Mouse (Mus musculus): ENCODE results near the gene Decr2.
A peak's percentile ranks its signal among the peaks of the same experiment; 100 is the strongest.

Decr2 gene

DNA sequence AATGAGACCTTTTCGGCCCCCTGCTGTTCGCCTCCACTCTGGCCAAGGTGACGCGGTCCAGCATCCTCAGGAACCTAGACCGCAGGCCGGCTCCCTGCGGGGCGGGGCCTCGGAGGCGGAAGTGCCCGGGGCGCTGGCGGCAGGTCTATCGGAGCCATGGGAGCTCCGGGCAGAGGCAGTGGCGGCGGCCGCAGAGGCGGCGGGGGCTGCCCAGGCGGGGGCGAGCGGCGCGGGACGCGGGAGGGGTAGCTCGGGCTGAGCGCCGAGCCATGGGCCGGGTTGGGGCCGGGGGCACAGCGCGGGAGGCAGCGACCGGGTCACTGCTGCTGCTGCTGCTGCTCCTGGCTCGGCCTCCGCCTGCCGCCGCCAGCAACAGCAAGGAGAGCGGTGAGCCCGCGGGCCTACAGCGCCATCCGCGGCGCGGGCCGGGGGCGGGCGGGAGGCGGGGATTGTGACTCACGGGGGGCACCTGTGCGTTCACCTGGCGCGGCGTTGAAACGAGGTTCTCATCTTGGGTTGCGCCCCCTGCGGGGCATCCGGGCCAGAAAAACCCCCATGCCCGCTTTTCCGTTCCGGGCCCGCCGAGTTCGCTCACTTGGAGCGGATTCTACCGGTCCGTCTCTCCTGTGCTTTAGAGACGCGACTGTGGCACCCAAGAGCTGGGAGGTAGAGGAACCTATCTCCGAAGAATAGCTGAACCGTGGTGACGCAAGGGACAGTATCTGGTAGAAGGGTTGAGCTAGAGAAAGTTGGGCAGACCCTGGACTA lies 23.2 kb upstream of the Decr2 start, which contains the start of gene Tmem8:
TSS of gene Tmem8 (plus strand) at position 119 of the 768 bp plus-strand sequence.
- peak; percentile 84 for DNase-seq (ENCODE audit: low read depth, low spot score)

DNA sequence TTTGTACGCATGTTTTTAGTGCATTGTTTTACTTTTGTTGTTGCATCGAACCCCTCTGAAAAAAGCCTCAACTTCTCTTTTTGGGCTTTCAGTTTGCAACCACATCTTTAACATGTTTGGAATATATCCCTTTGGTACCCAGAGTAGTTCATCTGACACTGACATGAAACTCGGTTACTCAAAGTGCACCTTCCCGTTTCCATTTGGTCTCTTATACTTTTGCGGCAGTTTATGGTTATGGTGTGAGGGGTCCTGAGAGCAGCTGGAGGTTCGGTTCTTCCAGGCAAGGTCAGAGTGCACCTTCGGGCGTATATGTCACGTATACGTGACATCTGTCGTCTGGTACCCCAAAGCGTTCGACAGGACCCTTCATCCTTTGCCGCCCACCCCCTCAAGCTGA lies 22.6 kb upstream of the Decr2 start:
- DNase-seq (ENCODE audit: low read depth, low spot score), result no peak

DNA sequence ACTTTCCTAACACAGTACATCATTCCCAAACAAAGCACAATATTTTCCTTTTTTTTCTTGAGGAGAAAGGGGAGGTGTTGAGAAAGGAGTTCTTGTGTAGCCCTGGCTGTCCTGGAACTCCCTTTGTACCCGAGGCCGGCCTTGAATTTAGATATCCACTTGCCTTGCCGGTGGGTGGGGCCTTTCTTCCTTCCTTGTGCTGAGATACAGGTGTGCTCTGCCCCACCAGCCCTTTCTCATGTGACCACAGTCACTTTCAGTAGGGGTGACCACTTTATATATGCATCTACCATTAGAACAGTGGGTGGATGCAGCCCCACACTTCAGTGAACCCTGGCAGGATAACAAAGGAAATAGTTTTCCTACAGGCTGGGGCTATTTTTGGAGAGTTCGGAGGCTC lies 21.6 kb upstream of the Decr2 start:
- no peak for DNase-seq (ENCODE audit: low read depth, low spot score)

DNA sequence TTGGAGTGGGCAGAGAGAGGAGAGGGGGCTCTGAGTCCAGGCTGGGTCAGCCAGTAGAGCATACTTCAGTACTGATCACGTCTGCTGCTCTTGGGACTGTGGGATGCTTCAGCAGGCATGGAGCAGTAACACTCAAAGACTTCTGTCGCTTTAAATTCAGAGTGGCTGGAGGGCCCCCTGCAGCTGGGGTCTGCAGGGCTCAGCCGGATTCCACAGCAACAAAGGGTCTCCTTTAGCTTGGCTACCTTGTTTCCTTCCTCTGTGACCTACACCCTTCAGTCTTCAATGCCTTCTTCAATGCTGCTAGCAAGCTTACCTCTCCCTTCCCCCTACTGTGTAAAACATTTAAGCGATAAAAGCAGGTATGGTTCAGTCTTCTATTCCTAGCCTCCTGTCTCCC lies 20.9 kb upstream of the Decr2 start:
- no peak for DNase-seq (ENCODE audit: low read depth, low spot score)

DNA sequence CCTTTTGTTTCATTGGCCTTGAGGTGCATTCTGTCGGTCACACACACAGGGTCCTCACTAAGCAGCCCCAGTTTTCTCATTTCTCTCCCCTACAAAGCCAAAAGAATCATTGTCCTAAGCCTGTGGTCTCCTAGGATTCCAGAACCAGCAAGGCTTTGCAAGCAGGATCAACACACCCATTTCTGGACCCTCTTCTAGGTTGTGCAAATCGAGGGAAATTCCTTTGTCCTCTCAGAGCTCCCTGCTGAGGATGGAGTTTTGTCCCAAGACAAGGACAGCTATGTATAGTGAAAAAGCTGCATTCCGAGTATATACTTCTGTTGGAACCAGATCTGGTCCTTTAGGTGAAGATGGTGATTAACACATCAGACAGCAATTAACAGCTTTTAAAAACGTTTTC lies 20.0 kb upstream of the Decr2 start:
- DNase-seq (ENCODE audit: low read depth, low spot score), result no peak

DNA sequence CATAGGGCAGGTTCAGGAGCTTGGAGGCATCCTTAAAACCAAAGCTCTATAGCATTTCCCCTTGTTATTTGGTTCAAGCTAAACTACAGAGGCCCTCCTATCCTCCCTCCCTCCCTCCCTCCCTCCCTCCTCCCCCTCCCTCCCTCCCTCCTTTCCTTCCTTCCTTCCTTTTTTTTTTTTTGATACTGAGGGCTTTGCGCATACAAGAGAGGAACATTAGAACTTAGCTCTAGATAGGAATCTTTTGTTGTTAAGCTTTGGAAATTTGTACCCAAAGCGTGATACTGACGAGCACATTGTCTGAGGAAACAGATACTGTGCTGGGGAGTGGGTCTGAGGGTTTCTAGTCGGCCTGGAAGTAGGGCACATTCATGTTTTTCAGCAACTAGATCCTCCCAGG lies 15.5 kb upstream of the Decr2 start:
- DNase-seq (ENCODE audit: low read depth, low spot score), result no peak

DNA sequence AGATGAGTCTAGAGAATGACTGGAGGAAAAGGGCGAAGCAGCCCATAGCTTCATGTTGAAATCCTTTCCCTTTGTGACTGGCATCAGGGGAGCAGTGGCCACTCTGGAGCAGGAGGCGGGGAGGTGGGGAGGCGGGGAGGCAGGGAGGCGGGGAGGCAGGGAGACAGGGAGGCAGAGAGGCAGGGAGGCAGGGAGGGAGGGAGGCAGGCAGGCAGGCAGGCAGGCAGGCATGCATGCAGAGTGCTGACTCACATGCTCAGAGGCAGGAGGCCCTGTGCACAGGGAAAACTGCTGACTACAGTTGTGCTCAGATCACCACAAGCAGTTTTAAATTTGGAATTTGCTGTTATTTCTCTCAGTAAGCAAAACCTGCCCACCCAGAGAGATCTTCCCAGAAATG lies 11.3 kb upstream of the Decr2 start:
- no peak for DNase-seq (ENCODE audit: low read depth, low spot score)

DNA sequence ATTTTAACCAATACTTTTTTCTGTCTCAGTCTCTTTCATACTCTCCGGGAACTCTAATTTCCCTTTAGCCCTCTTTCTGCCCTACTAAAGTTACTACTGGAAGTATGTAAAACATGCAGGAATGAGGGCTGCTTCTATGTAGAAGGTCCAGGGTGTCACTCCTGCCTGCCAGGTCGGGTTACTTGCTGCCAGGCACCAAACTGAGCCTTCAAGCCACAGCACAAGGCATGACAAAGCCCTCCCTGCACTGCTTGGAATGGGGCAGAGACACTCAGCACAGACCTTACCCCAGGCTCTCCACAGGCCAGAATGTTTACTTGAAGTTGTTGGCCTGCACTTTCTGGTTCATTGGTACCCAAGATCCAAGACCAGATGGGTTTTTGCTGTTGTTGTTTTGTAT lies 10.0 kb upstream of the Decr2 start:
- no peak for DNase-seq (ENCODE audit: low read depth, low spot score)

DNA sequence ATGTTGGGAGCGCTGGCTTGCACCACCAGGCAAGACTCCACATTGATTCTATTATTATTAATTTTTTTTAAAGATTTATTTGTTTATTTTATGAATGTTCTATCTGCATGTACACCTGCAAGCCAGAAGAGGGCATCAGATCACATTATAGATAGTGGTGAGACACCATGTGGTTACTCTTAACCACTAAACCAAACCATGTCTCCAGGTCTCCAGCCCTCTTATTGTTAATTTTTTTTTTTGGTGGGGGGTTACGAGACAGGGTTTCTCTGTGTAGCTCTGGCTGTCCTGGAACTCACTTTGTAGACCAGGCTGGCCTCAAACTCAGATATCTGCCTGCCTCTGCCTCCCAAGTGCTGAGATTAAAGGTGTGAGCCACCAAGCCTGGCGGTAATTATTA lies 9.2 kb upstream of the Decr2 start:
- DNase-seq (ENCODE audit: low read depth, low spot score), result peak; percentile 47

DNA sequence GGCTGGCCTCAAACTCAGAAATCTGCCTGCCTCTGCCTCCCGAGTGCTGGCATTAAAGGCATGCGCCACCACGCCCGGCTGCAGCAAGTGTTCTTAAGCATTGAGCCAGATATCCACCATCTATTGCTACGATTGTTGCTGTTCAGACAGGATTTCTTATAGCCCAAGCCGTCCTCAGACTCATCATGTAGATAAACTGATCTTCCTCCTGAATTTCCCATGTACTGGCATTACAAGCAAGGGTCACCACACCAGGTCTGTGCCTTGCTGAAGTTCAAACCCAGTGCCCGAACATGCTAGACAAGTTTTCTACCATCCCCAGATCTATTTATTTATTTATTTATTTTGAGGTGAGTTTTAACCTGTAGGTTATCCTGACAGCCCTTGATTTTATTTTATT lies 8.3 kb upstream of the Decr2 start:
- DNase-seq (ENCODE audit: low read depth, low spot score), result no peak

DNA sequence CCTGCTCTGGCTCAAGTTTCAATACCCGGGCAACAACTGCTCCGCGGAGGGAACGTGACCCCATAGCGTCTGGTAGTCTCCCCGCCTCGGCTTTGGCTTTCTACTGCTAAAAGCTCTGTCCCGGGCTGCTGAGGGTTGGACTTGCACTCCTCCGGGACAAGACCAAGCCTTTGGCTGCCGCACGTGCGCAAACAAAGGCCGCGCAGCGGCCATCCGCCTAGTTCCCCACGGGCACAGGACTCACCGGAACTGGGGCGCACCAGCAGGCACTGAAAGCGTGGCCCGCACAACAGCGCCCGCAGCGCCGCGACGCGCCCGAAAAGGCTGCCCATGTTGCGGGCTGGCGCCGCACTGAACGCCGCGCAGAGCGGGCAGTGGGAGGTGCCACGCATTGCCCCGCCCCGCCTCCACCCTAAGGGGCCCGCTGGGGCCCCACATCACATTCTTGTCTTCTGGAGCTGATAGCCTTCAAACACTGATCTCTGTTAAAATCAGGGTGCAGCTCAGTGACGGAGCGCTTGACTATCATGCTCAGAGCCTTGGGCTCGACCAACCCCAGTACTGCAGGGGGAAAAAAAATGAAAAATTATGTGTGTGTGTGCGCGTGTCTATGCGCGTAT lies 5.1 kb upstream of the Decr2 start, which contains the start of gene Nme4:
TSS of gene Nme4 (minus strand) at position 482 of the 620 bp plus-strand sequence.
- DNase-seq (ENCODE audit: low read depth, low spot score), result peak; percentile 62

DNA sequence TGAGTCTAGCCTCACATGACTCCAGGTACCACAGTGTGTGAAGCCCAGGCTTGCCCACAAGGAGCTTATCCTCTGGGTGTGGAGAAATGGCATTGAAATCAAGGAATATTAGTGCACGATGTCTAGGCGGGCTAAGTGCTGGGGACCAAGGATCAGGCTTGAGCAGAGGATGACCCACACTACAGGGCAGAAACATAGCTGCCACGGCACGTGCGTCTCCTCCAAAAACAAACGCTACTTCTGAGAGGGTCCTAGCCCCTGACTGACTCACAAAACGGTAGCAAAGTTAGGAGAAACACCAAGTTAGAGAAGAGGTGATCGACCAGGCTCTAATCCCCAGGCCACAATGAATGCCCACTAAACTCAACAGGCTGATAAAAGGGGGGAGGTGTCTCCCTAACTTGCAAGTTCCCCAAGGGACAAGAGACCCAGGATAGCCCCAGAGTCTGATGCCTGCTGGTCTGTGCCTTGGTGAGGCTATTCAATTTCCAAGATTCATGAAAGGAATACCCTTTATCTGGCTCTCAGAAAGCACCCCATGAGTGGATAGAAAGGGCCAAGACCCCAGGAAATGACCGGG lies 4.5 kb upstream of the Decr2 start:
- no peak for DNase-seq (ENCODE audit: low read depth, low spot score)

DNA sequence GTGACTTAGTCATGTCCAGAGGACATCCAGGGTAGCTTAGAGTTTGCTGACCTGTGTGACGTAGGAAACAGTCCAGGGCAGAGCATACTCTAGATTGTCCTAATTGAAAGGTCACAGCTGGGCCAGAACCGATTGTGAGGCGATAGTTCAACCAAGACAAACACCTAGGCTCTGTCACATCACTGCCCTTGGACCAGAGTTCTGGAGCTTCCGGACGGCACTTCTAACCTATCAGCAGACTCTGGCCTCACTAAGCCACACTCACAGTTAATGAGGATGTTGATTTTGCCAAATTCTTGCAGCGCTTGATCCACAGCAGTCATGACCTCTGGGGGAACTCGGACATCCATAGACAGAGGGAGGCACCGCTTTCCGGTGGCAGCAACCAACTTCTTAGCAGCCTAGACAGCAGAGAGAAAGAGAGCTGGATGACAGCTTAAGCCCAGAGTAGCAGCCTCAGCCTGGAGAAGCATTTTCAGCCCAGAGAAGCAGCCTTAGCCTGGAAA lies 3.0 kb downstream of the Decr2 start:
- no peak for DNase-seq (ENCODE audit: low read depth, low spot score)

DNA sequence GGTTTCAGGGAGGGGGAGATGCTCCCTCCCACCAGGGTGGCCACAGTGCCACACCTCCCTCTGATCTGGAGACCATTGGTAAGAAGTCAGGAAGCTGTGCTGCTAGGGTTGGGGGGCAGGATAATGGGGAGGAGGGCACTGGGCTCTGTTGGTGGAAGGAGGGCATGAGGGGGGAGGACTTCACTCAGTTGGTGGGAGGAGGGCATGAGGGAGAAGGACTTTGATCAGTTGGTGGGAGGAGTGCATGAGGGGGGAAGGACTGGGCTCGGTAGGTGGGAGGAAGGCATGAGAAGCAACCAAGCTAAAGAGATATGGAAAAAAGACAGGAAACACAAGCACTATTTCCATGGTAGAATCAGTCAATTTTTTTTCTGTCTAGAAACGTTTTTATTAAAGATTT lies 9.3 kb downstream of the Decr2 start:
- no peak for DNase-seq (ENCODE audit: low read depth, low spot score)

DNA sequence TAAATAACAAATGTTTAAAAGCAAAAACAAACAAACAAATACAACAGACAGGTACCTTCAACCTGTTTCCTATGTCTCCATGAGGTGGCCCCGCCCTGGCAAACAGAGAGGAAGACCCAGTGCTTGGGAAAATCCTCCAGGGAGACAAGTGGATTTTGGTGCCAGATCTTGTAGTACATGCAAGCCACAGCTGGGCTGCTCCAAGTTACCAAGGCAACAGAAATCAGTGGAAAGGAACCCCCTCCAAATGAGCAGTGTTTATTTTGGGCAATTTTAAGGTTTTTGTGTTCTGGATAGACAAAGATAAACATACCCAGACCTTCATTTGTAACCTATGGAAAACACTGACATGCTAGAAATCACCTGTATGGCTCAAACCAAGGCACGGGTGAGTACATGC lies 11.3 kb downstream of the Decr2 start:
- no peak for DNase-seq (ENCODE audit: low read depth, low spot score)

DNA sequence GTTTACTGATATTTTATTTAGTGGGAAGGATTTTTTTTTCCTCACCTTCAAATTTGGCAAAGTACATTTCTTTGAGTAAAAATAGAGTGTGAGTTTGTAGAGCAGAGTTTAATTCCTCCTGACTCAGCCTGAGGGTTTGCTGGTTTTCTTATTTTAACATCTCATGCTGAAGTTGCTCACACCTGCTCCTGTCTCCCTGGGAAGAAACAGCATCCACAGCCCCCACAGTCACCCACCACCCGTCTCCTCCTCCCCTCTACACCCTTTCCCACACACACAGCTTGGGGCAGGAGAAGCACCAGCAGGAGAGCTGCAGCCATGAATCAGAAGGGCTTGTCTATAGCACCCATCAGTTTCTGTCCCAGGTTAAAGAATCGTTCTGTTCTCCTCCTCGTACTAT lies 14.9 kb downstream of the Decr2 start:
- DNase-seq (ENCODE audit: low read depth, low spot score), result no peak

DNA sequence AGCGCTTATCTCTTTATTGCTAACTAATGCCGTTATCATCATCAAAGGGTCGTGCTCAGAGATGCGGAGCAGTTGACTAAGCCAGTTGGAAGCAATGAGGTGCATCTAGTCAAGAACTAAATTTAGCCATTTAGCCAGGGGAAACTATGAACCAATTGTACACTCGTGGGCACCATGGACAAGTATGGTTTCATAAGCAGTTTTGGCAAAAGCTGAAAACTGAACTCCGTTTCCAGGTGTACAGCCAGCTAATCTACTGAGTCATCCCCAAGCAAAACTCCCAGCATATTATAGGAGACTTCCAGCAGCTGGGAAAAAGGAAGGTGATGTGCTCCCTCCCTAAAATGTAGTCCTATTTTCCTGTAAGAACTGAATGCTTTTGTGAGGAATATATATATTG lies 20.0 kb downstream of the Decr2 start:
- DNase-seq (ENCODE audit: low read depth, low spot score), result no peak

DNA sequence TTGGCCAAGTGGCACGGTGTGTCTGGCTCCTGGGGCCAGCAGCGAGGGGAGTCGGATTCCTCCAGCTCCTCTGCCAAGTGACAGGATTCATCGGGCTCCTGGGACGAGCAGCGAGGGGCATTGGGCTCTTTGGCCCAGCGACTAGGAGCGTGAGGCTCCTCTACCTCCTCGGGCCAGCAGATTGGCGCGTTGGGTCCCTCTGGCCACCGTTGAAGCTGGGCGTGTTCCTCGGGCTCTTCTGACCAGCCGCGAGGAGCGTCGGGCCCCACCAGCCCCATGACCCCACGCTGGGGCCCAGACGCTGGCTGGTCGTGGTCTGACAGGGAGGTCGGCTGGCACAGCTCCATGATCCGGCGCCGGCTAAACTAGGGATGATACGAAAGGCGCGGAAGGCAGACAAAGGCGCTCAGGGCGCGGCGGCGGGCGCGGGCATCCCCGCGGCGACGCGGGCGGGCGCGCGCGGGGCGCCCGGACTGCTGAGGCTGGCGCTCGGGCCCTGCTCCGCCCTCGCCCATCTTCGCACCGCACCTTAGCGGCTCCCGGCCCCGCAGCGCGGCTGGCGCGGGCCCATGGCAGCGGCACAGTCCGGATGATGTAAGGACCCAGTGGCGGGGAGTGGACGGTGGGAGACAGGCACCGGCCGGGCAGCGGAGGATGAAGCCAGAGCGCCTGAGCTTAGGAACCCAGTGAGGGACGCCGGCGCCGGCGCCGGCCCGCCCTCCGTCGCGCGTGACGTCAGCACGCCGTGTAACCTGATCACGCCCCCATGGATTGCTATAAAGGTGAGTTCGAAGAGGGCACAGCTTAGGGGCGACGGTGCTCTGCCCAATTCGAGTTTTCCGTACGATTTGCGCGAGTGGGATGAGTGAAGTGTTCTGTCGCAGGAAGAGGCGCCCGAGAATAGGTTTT lies 21.1 kb downstream of the Decr2 start, which contains the start of gene Rab11fip3:
TSS of gene Rab11fip3 (minus strand) at position 725 of the 909 bp plus-strand sequence.
- DNase-seq (ENCODE audit: low read depth, low spot score), result peak; percentile 94

DNA sequence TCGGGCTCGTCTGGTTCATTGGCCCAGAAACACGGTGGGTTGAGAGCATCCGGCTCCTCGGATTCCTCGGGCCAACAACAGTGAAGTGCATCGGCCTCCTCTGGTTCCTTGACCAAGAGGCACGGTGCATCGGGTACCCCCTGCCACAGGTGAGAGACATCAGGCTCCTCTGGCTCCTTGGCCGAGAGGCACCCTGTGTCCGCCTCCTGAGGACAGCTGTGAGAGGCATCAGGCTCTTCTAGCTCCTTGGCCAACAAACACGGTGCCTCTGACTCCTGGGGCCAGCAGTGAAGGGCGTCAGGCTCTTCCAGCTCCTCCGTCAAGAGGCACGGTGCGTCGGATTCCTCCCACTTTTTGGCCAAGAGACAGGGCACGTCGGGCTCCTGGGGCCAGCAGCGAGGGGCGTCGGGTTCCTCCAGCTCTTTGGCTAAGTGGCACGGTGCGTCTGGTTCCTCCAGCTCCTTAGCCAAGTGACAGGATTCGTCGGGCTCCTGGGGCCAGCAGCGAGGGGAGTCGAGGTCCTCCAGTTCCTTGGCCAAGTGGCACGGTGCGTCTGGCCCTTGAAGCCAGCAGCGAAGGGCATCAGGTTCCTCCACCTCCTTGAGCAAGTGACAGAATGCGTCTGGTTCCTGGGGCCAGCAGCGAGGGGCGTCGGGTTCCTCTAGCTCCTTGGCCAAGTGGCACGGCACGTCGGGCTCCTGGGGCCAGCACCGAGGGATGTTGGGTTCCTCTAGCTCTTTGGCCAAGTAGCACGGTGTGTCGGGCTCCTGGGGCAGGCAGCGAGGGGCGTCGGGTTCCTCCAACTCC lies 21.9 kb downstream of the Decr2 start:
- no peak for DNase-seq (ENCODE audit: low read depth, low spot score)

DNA sequence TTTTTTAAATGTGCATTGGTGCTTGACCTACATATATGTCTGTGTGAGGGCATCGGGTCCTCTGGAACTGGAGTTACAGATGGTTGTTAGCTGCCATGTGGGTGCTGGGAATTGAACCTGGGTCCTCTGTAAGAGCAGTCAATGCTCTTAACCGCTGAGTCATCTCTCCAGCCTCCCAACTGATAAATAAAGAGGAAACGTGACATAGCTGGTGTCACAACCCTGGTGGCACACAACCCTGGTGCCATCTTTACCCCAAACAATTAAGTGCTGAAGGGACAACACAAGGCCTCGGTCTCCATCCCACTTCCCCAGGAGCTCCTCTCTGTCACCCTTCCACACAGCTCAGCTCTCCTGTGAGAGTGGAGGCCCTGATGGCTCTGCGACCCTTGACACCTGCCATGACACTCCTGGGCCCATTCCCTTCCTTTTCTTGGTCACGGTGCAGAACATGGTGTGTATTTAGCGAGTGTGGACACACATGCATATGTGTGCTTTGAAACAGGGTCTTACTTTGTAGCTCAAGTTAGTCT lies 23.6 kb downstream of the Decr2 start:
- DNase-seq (ENCODE audit: low read depth, low spot score), result no peak

DNA sequence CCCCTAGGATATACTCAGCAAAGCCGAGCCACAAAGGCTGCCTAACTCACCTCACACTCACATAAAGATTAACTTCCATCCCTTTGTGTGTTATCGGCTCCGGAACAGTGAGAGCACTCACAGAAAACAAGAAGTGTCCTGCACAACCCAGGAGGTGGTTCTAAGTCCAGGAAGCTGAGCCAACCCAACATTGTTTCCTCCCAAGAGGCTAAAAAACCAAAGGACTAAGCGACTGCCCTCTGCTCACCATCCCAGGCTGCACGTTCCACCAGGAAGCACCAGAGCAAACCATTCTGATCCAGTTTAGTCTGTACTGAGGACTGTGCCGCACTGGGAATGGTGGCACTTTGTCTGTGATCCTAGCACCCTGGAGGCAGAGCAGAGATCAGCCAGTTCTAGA lies 25.2 kb downstream of the Decr2 start:
- DNase-seq (ENCODE audit: low read depth, low spot score), result no peak

Measured in CD4-positive helper T cell, adult 2 months (primary cell).